Mouse (Mus musculus): ENCODE measurements at regions not wholly inside any gene's neighbourhood (a gene's known extent, or its start where the extent isn't known, plus 50 kb on each side); places are given as distances from the start of the nearest gene placed in this dataset.

DNA sequence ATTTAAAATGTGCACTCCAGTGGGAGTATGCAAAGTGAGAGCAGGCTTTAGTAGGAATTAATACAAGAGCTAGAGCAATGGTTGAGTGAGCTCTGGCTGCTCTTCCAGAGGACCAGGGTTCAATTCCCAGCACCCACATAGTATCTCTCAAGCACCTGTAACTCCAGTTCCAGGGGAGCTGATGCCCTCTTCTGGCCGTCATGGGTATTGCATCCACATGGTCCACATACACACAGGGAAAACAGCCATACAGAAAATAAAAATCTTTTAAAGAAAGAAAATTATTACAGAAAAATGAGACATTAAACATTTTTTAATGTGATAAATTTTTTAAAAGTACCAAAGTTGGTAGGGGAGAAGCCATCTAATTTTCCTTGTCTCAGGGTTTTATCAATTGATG is 196.3 kb downstream of the Cdc5l start:
- no peak for DNase-seq

GRCm38 (mm10) chr17:45235401-45235800 is 198.1 kb downstream of the Cdc5l start:
- no peak for DNase-seq

- no peak for DNase-seq
Observed at GRCm38 (mm10) chr17:45232874-45233273, 200.7 kb downstream of the Cdc5l start.

GRCm38 (mm10) chr17:45227190-45227589 is 206.3 kb downstream of the Cdc5l start:
- no peak for DNase-seq

GRCm38 (mm10) chr17:45226486-45226885 is 207.1 kb downstream of the Cdc5l start:
- DNase-seq: peak; percentile 38

DNA sequence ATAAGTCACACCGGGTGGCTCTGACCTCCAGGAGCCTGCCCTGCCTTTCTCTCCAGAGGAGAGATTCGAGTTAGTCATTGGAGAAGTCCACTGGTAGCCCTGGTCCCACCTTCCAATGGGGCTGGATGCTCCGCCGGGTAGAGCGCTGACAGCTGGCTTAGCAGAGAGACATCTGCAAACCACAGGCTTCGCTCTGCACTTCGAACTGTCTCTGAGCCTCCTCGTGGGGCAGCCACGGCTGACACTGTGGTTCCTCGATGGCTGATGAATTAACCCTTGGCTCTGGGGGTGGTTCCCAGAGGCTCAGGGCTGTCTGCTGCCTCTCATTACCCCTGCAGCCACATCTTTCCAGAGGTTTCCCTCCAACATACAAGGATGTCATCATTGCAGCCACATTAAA is 211.9 kb downstream of the Cdc5l start:
- no peak for DNase-seq

GRCm38 (mm10) chr17:45217126-45217525 is 216.4 kb downstream of the Cdc5l start:
- DNase-seq: no peak

DNA sequence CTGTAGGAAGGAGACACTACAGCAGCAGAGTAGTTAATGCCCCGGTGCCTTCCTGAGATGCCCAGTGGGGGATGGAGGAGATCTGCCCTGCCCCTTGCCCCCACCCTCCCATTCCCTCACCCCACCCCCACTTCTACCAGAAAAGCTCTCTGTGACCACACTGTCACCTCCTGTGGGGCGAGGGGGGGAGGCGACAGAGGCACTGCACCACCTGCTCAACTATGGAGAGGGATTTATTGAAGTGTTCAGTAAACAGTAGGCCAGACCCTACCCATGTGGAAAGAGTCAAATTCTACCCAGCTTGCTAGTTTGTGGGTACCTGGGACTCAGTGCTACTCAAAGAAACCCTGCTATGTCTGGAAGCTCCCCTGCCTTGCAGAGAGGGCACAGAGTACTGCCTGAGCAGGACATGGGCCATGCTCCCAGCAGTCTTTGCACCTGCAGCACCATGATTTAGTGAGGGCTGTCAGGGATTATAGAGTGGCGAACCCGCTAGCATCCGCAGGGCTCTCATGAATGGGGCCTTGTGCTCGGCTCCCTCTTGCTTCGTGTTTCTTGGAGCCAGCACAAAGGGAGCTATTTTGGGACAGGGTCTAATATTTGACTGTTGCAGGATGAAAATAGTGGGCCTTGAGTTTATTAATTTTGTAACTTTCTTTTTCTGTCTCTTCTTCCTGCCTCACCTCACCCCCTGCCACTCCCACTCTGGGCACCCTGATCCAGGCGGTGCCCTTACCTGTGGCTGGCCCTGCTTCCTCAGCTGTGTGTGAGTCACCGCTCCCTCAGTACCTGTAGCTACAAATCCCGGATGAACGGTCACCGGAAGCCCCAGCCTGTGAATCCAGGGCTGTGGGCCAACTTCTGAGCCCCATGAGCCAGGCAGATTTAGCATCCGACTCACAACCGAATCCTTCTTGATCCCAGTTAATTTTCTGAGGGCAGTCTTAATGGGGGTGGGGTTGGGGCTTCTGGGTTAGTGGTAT is 218.2 kb downstream of the Cdc5l start:
- DNase-seq: peak; percentile 25

DNA sequence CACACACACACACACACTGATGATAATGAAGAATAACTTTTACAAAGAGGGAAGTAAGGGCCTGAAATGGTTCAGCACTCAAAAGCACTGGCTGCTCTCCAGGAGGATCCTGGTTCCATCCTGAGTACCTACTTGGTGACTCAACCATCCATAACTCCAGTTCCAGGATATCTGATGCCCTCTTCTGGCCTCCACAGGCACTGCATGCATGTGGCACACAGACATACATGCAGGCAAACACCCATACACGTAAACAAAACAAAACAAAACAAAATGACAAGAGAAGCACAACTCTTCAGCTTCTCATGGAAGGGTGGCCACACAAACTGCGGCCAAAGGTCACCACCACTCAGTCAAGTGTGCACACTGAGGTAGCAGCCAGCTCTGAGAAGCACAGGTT is 222.6 kb downstream of the Cdc5l start:
- DNase-seq: peak; percentile 30

GRCm38 (mm10) chr17:45209387-45209663 is 224.2 kb downstream of the Cdc5l start:
- DNase-seq: no peak

GRCm38 (mm10) chr17:45208596-45209386 is 224.7 kb downstream of the Cdc5l start:
- DNase-seq: no peak

DNA sequence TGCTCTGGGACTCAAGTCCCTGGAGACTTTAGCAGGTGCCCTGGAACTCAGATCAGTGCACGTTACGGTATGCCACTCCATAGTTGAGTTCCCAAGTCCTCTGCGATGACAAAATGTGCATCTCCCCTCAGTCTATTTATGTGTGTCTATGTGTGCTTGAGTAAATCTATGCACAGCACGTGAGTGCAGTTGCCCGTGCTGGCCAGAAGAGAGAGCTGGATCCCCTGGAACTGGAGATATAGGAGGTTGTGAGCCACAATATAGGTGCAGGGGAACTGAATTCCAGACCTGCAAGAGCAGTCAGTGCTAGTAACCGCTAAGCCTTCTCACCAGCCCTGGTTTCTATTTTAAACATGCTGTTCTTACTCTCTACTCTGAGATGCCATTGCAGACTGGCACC is 237.8 kb downstream of the Cdc5l start:
- DNase-seq: no peak

- no peak for DNase-seq
Observed at GRCm38 (mm10) chr17:45194786-45195281, 238.7 kb downstream of the Cdc5l start.

DNA sequence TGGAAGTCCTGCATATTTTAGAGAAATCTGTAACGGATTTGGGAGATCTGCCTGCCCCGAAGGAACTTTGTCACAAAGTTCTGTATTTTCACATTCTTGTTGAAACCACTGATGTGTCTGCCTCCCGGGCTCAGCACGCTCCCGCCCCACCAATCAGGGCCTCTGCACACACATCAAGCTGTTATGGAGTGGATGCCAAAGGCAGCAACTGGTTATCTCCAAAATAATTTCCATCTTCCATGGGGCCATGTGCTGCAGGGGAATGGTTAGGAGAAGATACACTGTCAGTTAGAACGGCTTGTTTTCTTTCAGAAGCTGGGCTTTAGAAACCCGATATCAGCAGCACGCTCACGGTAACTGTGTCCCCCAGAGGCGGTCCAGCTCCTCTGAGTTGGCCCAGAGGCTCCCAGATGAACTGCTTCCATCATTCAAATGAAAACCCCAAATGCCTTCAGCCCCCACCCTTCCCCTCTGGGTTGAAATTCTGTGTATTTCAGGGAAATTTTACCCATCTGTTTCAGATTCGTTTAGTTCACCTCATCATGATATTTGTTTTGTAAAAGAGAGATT is 240.0 kb downstream of the Cdc5l start:
- DNase-seq: no peak

DNA sequence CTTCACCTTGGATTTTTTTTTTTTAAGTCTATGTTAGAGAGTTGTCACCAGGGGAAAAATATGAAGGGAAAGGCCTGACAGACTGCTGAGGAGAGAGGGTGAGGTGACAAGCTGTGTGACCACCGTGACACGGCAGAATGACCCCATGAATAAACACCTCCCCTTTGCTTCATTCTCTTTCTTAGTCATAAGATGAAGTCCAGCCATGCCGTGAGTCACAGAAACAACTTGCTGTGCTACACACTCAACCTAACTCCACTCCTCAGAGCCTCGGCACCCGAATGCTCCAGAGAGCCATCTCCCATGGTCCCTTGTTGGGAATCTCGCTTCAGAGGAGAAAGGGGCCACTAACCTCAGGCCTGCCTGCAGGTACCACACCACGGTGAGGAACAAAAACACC is 246.1 kb downstream of the Cdc5l start:
- DNase-seq: no peak

GRCm38 (mm10) chr17:45176340-45176739 is 257.2 kb downstream of the Cdc5l start:
- DNase-seq: no peak

DNA sequence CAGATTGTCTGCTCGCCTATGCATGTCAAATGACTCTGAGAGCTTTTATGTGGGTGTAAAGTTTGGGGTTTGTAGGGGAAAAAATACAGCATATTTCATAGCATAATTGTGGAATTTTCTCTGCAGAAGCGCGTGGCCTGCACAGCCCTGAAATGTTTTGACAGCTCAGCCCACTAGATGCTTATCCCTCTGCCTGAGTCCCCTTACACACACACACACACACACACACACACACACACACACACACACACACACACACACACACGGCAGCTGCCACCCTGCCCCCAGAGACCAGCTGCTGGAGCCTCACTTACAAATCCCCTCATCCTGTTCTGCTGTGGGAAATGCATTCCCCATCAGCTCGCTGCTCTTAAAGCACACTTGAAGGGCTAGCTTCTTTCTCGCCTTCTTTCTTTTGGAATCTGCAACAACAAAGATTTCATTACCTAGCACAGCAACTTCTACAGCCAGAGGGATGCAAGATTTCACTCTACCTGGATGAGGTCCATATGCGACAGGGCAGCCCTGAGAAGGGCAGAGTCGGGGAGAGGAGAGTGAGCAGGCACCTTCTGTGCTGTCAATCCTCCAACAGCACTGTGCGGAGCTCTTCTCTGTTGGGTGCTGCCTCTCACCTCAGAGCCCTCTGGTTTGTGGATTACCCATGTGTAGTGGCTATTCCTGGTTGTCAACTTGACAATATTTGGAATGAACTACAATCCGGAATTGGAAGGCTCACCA is 264.1 kb downstream of the Cdc5l start:
- no peak for DNase-seq

Data from thymus, postnatal 14 days (tissue).